Comparison of ENCODE assay signal across 8 mouse cellular contexts in the genomic region with DNA sequence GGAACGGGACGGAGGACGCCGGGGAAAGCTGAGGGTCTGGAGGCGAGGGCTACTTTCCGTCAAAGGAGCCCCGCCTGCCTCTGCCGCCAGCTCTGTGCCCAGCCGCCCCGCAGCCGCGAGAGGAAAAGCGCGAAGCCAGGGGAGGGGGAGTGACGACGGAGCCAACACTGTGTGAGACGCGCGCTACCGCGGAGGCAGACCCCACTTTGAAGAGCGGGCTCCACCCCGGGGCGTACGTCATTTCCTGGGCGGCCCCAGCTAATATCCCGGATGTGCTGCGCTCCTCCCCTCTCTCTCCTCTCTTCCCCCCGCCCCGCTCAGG. TPM values are rescaled to one million over a fixed set of nuclear protein-coding genes. Genes with fewer than 3 reads are reported as not detected.
DNase-seq lines count a peak whose midpoint lies in the region; ATAC-seq lines count a peak whose summit lies in the region.

No protein-coding gene starts in this region.

- peak; percentile 90 for ATAC-seq in megakaryocyte, adult 5-6 weeks (ENCODE audit: poor library complexity, severe bottlenecking)

- peak; percentile 95 to 97 for DNase-seq in adrenal gland, adult (ENCODE audit: inconsistent age in 2 of 2, low spot score in 1 of 2)
- DNase-seq in embryo, embryonic 10 days (ENCODE audit: low spot score) = peak; percentile 96
- peak; percentile 94 for DNase-seq in gastrocnemius, postnatal 10 days
- DNase-seq in induced T-regulatory cell, adult 2 months (ENCODE audit: low read depth) = peak; percentile 98
- DNase-seq in left cerebral cortex, adult 8-10 months (ENCODE audit: low spot score in 2 of 2) = peak; percentile 92 to 95
- DNase-seq in right cerebral cortex, postnatal 10 days (ENCODE audit: low spot score in 2 of 2) = peak; percentile 98
- DNase-seq in urinary bladder, postnatal 14 days (ENCODE audit: low spot score) = peak; percentile 94

RNA-seq across cellular contexts. Expression of a gene that starts 0.4 kb away (rescaled TPM):
- 1 to 10 TPM; 4.9 to 6.3 TPM for total RNA-seq in gastrocnemius, postnatal 10 days (2021)
- total RNA-seq in left cerebral cortex, adult 8-10 months (2022) = 10 to 100 TPM; 52.7 to 59.6 (median 56.4) TPM
- total RNA-seq in megakaryocyte, adult 5-6 weeks (2015) = 6.2 and 7.7 TPM in 2 replicates
- 4.3 and 5.0 TPM in 2 replicates for total RNA-seq in megakaryocyte, adult 5-6 weeks (2017)

Comparison
In these comparisons a context has a peak if more than half of its experiments do, and no peak if none do; other contexts are left out.
1. Peak in every context shown above with its lines: DNase-seq and ATAC-seq.
2. RNA of a gene that starts 0.4 kb away (total RNA-seq): 52.7 to 59.6 TPM in left cerebral cortex, adult 8-10 months; 4.3 to 7.7 TPM in megakaryocyte, adult 5-6 weeks and 4.9 to 6.3 TPM in gastrocnemius, postnatal 10 days; every median in the first group is over 4 times any median in the second.